Mouse (Mus musculus) embryonic fibroblast, embryonic 13.5 days (primary cell): Measurements from ENCODE around the gene Hacd2.

ENCODE experiments used
- CTCF ChIP-seq: IDR thresholded peaks from 2 replicates; pipeline ENCODE4 v1.5.1; 2011; ENCODE audit warnings: mild to moderate bottlenecking, control low read depth, low read length, moderate library complexity, borderline replicate concordance; ENCODE audit not compliant: insufficient read depth
- POLR2A ChIP-seq: IDR thresholded peaks from 2 replicates; pipeline ENCODE4 v1.6.1; 2011; ENCODE audit warnings: low read depth, mild to moderate bottlenecking, control low read depth, low read length, moderate library complexity

- TF ChIP-seq POLR2A: no peak
- no peak for TF ChIP-seq CTCF
These were observed 24.0 kb downstream of the Hacd2 start for GRCm38 (mm10) chr16:35046081-35046775.
